Mouse (Mus musculus) limb, embryonic 11.5 days (tissue): Measurements from ENCODE around the gene Plekhf1. TPM values are rescaled to one million over a fixed set of nuclear protein-coding genes. Genes with fewer than 3 reads are reported as not detected.

Source experiments
- ATAC-seq: fragments of 200-750 bp; cut with Nextera tagmentation; 2 replicates; pipeline ENCODE4 v1.8.0; 2017; ENCODE audit warnings: low read depth; ENCODE audit not compliant: insufficient number of reproducible peaks, low FRiP score, low TSS enrichment
- DNase-seq: peaks from one replicate; pipeline ENCODE4 v3.0.0-alpha.2; 2015; ENCODE audit warnings: low spot score
- H3K27ac ChIP-seq: fragments of 300-500 bp; sonication (generic); replicated peaks from 2 replicates; pipeline ENCODE4 v1.5.1; 2014; ENCODE audit warnings: low read depth, mild to moderate bottlenecking, low read length
- H3K27me3 ChIP-seq: fragments of 300-500 bp; sonication (generic); 2 replicates; pipeline ENCODE4 v1.6.1; 2014; ENCODE audit warnings: mild to moderate bottlenecking, low read length, mixed read lengths; ENCODE audit not compliant: control insufficient read depth, insufficient read depth
- H3K36me3 ChIP-seq: fragments of 300-500 bp; sonication (generic); 2 replicates; pipeline ENCODE4 v1.6.1; 2014; ENCODE audit warnings: mild to moderate bottlenecking, low read length, moderate library complexity, mixed read lengths; ENCODE audit not compliant: control insufficient read depth, insufficient read depth
- H3K4me1 ChIP-seq: fragments of 300-500 bp; sonication (generic); 2 replicates; pipeline ENCODE4 v1.6.1; 2014; ENCODE audit warnings: low read length, mixed read lengths; ENCODE audit not compliant: control insufficient read depth, insufficient read depth
- H3K4me2 ChIP-seq: fragments of 300-500 bp; sonication (generic); 2 replicates; pipeline ENCODE4 v1.6.1; 2014; ENCODE audit warnings: low read depth, mild to moderate bottlenecking, moderate library complexity; ENCODE audit not compliant: severe bottlenecking
- H3K4me3 ChIP-seq: fragments of 300-500 bp; sonication (generic); 2 replicates; pipeline ENCODE4 v1.5.1; 2014; ENCODE audit warnings: low read depth, low read length
- H3K9ac ChIP-seq: fragments of 300-500 bp; sonication (generic); 2 replicates; pipeline ENCODE4 v1.6.1; 2014; ENCODE audit warnings: mild to moderate bottlenecking, low read length
- H3K9me3 ChIP-seq: fragments of 300-500 bp; sonication (generic); 2 replicates; pipeline ENCODE4 v1.6.1; 2016; ENCODE audit warnings: low read length; ENCODE audit not compliant: control insufficient read depth
- WGBS: fragments of 180-500 bp; shearing (Covaris S2); extraction: QIAGEN DNeasy Blood & Tissue Kit; methylation state at CpG from one replicate; pipeline ENCODE4 v1.1.7; 2014; 5-methylcytosine and 5-hydroxymethylcytosine counted together
- polyA plus RNA-seq: library from polyadenylated mRNA; unstranded; fragments of >200 nt; fragmentation: Nextera tagmentation; extraction: Ambion mirVana; gene quantifications from 2 replicates; pipeline ENCODE4 v1.2.1, GENCODE M21; 2014

Plekhf1 gene
- polyA plus RNA-seq, 1 experiment from 2014 or later, result 4.2 TPM

DNA sequence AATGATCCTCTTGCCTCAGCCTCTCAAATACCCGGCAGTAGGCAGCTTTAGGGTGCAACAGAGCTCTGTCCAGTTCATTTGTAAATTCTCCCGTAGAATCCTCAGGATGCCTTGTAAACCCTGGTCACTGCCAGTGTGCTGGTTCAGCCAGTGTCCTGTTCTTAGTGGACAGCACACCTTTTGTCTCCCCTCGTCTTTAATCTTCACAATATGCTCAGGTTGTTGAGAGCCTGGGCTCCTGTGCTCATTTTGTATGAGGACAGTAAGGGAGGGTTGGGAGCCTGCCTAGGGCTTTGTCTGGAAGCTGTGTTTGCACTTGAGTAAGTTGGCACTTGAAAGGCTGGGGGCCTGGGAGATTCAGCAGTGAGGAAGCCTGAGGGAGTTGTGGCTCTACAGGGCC, 47.9 kb downstream of the Plekhf1 start:
- H3K27ac ChIP-seq, result no peak overlapping the region
- H3K27me3 ChIP-seq, result no peaks in the 10 kb centered on the region
- no peaks in the 10 kb centered on the region for H3K36me3 ChIP-seq
- H3K4me2 ChIP-seq, result no peak overlapping the region
- H3K9ac ChIP-seq, result no peak overlapping the region
- no peaks in the 10 kb centered on the region for H3K9me3 ChIP-seq
- DNase-seq, result no peak
- 72% methylated on average over 3 of the region's 3 CpGs for WGBS
- no peak overlapping the region for H3K4me3 ChIP-seq
- ATAC-seq, result no peak
- H3K4me1 ChIP-seq, result peaks cover 12% of the 10 kb centered on the region; the same call in 1 of the 2 replicates

DNA sequence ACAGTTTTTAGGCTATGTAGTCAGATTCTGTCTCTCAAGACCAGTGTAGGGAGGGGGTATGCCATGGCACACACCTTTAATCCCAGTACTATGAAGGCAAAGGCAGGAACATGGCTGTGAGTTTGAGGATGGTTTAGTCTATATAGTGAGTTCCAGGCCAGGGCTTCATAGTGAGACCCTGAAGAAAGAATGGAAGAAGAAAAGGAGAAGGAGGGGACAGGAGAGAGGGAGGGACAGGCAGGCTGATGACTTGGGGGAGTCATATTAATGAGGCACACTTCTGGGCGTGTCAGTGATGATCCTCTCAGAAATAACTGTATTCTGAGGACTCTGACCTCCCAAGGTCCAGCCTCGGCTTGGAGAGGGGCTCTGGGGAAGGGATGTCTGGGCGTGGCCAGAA, 51.8 kb downstream of the Plekhf1 start:
- H3K9ac ChIP-seq, result no peak overlapping the region
- no peaks in the 10 kb centered on the region for H3K9me3 ChIP-seq
- H3K4me3 ChIP-seq, result no peak overlapping the region
- no peak for ATAC-seq
- H3K4me2 ChIP-seq, result no peak overlapping the region
- peaks cover 2% of the 10 kb centered on the region; the same call in 1 of the 2 replicates for H3K4me1 ChIP-seq
- no peaks in the 10 kb centered on the region for H3K27me3 ChIP-seq
- WGBS, result 75% methylated on average over 3 of the region's 3 CpGs
- no peaks in the 10 kb centered on the region for H3K36me3 ChIP-seq
- DNase-seq, result no peak
- no peak overlapping the region for H3K27ac ChIP-seq

DNA sequence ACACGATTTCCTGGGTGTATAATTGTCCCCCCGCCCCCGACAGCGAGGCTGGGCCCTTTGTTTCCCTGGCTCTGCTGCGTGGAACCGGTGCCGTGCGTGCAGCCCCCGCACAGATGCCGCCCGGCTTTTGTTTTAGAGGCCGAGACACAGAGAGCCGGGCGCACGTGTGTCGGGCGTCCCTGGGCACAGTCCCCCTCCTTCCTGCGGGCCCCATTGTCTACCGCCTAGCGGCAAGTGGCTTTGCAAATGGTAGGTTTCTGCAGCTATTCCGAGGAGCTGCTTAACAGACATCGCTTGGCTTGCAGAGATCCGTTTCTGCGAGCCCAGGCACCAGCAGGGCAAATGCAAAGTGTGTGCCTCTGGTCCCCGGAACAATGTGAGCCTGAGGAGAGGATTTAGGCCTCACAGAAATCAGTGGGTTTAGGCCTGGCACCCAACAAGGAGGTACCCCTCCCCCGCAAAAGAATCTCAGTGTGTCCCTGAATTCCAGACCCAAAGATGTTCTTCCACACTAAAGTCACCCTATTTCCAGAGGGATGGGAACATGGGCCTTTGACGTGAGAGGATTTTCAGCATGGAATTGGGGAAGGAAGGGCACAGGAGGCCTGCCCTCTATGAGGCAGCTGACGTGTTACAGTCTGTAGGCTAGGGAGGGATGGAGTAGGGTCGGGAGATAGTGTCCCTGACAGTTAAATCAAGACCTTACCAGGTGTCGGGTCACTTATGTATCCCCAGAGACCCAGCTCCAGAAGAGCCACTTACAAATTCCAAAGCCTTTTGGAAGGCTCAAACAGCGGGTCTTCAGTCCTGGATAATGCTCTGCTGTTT, 53.3 kb downstream of the Plekhf1 start:
- peak; percentile 68 for DNase-seq
- 16% methylated on average over 31 of the region's 31 CpGs for WGBS

DNA sequence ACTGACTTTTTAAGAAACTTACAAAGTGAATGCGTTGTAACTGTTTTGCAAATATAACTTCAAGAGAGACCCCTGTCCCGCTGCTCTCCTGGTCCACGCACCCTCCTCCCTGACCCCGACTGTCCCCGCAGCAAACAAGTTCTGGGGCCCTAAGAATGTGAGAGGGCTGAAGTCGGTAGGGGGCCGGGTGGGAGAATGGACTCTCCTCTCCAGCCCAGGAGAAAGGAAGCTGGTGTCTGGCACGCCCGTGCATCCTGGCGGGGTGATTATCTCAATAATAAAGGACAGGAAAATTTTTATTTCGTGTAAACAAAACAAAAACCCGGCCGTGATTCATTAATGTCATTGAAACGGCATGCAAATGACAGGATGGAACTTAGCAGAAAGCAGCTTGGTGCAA, 53.9 kb downstream of the Plekhf1 start:
- no peak for ATAC-seq
- Histone ChIP-seq H3K4me2 (peak overlapping the region; percentile 38), H3K27ac (no peak overlapping the region), H3K36me3 (no peaks in the 10 kb centered on the region), H3K4me1 (peaks cover 2% of the 10 kb centered on the region; the same call in 1 of the 2 replicates), H3K9me3 (no peaks in the 10 kb centered on the region), H3K9ac (peak overlapping the region; percentile 69), H3K4me3 (peak overlapping the region; percentile 12; the same call in 1 of the 2 replicates), H3K27me3 (no peaks in the 10 kb centered on the region)
- WGBS, result 22% methylated on average over 14 of the region's 14 CpGs
- DNase-seq, result peak; percentile 45

More for the DNA sequence above, 53.3 kb downstream of the Plekhf1 start:
- Histone ChIP-seq H3K27me3 (no peaks in the 10 kb centered on the region), H3K9ac (peak overlapping the region; percentile 69), H3K27ac (no peak overlapping the region), H3K4me1 (peaks cover 2% of the 10 kb centered on the region; the same call in 1 of the 2 replicates), H3K4me3 (peak overlapping the region; percentile 12; the same call in 1 of the 2 replicates), H3K9me3 (no peaks in the 10 kb centered on the region), H3K4me2 (peak overlapping the region; percentile 38), H3K36me3 (no peaks in the 10 kb centered on the region)
- peak; percentile 80 for ATAC-seq

DNA sequence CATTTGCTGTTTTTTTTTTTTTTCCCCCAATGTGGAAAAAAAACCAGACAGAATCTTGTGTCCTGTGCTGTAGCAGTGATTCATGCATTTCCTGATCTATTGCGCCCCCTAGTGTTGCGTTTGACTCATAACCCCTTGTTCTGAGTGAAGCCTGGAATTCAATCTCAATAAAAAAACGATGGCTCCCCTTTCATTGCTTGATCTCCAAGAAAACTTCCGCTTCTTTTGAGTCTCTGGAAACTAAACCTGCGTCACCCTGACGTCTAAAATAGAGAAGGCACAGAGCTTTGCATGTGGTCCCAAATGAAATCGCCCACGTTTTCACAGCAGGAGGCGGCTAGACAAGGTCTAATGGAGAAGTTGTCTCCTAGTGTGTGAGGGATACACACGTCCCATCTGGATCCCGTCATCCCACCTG, 60.1 kb downstream of the Plekhf1 start:
- no peaks in the 10 kb centered on the region for H3K36me3 ChIP-seq
- ATAC-seq (no peak), DNase-seq (peak; percentile 64)
- no peak overlapping the region for H3K9ac ChIP-seq
- H3K4me1 ChIP-seq, result no peaks in the 10 kb centered on the region
- H3K4me3 ChIP-seq, result no peak overlapping the region
- no peak overlapping the region for H3K4me2 ChIP-seq
- no peak overlapping the region for H3K27ac ChIP-seq
- 15% methylated on average over 11 of the region's 11 CpGs for WGBS
- H3K9me3 ChIP-seq, result no peaks in the 10 kb centered on the region
- no peaks in the 10 kb centered on the region for H3K27me3 ChIP-seq

Other genes starting within 250 kb of the Plekhf1 start
- 40.9 and 47.0 TPM in 2 replicates for gene Uri1, start 204.5 kb downstream of the Plekhf1 start, polyA plus RNA-seq
- 121 and 131 TPM in 2 replicates for gene Ccne1, start 120.5 kb downstream of the Plekhf1 start, polyA plus RNA-seq
- gene 1600014C10Rik, start 44.8 kb downstream of the Plekhf1 start, polyA plus RNA-seq, result 14.0 and 14.4 TPM in 2 replicates
- 96.3 and 98.0 TPM in 2 replicates for gene Pop4, start 43.4 kb upstream of the Plekhf1 start, polyA plus RNA-seq